Mouse (Mus musculus) ES-E14 (cell line): Measurements from ENCODE around the gene Tecpr1. TPM values are rescaled to one million over a fixed set of nuclear protein-coding genes. Genes with fewer than 3 reads are reported as not detected.
A peak's percentile ranks its signal among the peaks of the same experiment; 100 is the strongest.

Source experiments
- DNase-seq: peaks from one replicate; pipeline ENCODE4 v3.0.0-alpha.2; 2013; ENCODE audit warnings: low read depth, low spot score
- H3K27ac ChIP-seq: 2 replicates; pipeline ENCODE4 v1.5.1; 2012; ENCODE audit warnings: low read depth, mild to moderate bottlenecking, low read length, moderate library complexity, mixed read lengths; ENCODE audit not compliant: poor library complexity, insufficient read depth, severe bottlenecking
- H3K36me3 ChIP-seq: 2 replicates; pipeline ENCODE4 v1.6.1; 2012; ENCODE audit warnings: mild to moderate bottlenecking, low read length, moderate library complexity, mixed read lengths; ENCODE audit not compliant: control insufficient read depth, poor library complexity, insufficient read depth, severe bottlenecking
- H3K4me1 ChIP-seq, 2 experiments: fragments of 150-350 bp in 1 of 2; sonication (generic) in 1 of 2; 2 replicates each; pipeline ENCODE4 v1.6.1; 2012; ENCODE audit warnings: low read length in 2 of 2, mild to moderate bottlenecking in 1 of 2, mixed read lengths in 1 of 2; ENCODE audit not compliant: control insufficient read depth in 2 of 2, insufficient read depth in 2 of 2, poor library complexity in 1 of 2
- H3K4me3 ChIP-seq, 2 experiments: fragments of 150-350 bp in 1 of 2; sonication (generic) in 1 of 2; 2 replicates each; pipeline ENCODE4 v1.5.1; 2012; ENCODE audit warnings: low read length in 2 of 2, low read depth in 1 of 2, mild to moderate bottlenecking in 1 of 2, mixed read lengths in 1 of 2; ENCODE audit not compliant: insufficient read depth in 1 of 2, poor library complexity in 1 of 2, severe bottlenecking in 1 of 2
- H3K9ac ChIP-seq: 2 replicates; pipeline ENCODE4 v1.6.1; 2012; ENCODE audit warnings: low read depth, mild to moderate bottlenecking, low read length, mixed read lengths; ENCODE audit not compliant: poor library complexity, insufficient read depth, severe bottlenecking
- H3K9me3 ChIP-seq: fragments of 150-350 bp; sonication (generic); 2 replicates; pipeline ENCODE4 v1.6.1; 2012; ENCODE audit warnings: low read depth, mild to moderate bottlenecking, low read length; ENCODE audit not compliant: control insufficient read depth, insufficient read depth
- CHD2 ChIP-seq: IDR thresholded peaks from 2 replicates; pipeline ENCODE4 v1.6.1; 2014; ENCODE audit warnings: mild to moderate bottlenecking, low read depth, low read length, inconsistent platforms
- HCFC1 ChIP-seq: IDR thresholded peaks from 2 replicates; pipeline ENCODE4 v1.6.1; 2012; ENCODE audit warnings: low read length, inconsistent platforms, borderline replicate concordance; ENCODE audit not compliant: insufficient read depth
- MAFK ChIP-seq: IDR thresholded peaks from 2 replicates; pipeline ENCODE4 v1.6.1; 2014; ENCODE audit warnings: mild to moderate bottlenecking, low read depth, low read length, inconsistent platforms; ENCODE audit not compliant: insufficient read depth
- ZC3H11A ChIP-seq: IDR thresholded peaks from 2 replicates; pipeline ENCODE4 v1.6.1; 2012; ENCODE audit warnings: low read depth, mild to moderate bottlenecking, inconsistent platforms, low read length, borderline replicate concordance
- ZNF384 ChIP-seq: IDR thresholded peaks from 2 replicates; pipeline ENCODE4 v1.6.1; 2012; ENCODE audit warnings: low read depth, low read length, inconsistent platforms
- in situ Hi-C, 2 experiments: fragments of 600-800 bp; cut with MboI; formaldehyde crosslinking; loops; one replicate each; pipeline ENCODE4 v1.15.1; 2025; ENCODE audit warnings: low sequenced_read_pairs in 2 of 2, inconsistent platforms in 1 of 2; ENCODE audit not compliant: unreplicated experiment in 2 of 2
- total RNA-seq: library from RNA; depleted of rRNA; stranded (reverse); fragments of 300-350 nt; gene quantifications from 2 replicates; pipeline ENCODE4 v1.2.3, GENCODE M21; 2012

Gene Tecpr1
- total RNA-seq, 1 experiment: 18.3 TPM

DNA sequence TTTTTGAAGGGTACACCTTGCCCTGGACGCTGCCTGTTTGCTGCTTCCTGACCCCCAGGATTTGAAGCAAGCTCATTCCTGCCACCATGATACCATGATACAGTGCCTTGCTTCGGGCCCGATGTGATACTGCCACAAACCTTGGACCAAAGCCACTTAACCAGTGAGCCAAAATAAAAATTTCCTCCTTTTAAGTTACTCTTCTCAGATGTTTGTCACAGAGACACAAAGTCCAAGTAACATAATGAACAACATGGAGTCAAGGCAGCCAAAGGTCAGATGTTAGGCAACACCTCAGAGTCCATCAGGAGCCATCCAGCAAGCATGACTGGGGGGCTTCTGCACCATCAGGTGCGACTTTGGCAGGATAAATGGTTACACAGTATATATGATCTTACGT lies 9.1 kb upstream of the Tecpr1 start:
- in situ Hi-C loops: no loop called here
- no peak overlapping the region for H3K4me3 ChIP-seq

DNA sequence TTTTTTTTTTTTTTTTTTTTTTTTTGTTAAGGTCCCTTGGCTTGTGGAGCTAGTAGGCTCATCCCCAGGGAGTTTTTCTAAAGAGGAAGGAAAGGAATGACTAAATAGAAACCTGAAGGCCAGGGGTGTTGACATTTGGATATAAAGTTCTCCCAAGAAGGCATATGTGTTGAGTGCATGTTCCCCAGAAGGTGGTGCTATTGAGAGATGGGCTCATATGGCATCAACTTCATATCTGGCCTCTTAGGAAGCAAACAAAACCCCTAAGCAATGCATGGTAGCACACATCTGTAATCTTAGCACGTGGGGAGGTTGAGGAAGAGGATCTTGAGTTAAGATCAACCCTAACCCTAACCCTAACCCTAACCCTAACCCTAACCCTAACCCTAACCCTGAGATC lies 8.0 kb upstream of the Tecpr1 start:
- no peak for DNase-seq
- H3K4me3 ChIP-seq: no peak overlapping the region

More for the DNA sequence above, 9.1 kb upstream of the Tecpr1 start:
- Histone ChIP-seq H3K36me3 (no peaks in the 10 kb centered on the region), H3K9ac (no peak overlapping the region), H3K27ac (no peak overlapping the region), H3K4me1 (no peaks in the 10 kb centered on the region), H3K9me3 (no peaks in the 10 kb centered on the region)
- TF ChIP-seq CHD2 (no peak), ZC3H11A (no peak), MAFK (no peak), HCFC1 (no peak), ZNF384 (no peak)
- no peak for DNase-seq

DNA sequence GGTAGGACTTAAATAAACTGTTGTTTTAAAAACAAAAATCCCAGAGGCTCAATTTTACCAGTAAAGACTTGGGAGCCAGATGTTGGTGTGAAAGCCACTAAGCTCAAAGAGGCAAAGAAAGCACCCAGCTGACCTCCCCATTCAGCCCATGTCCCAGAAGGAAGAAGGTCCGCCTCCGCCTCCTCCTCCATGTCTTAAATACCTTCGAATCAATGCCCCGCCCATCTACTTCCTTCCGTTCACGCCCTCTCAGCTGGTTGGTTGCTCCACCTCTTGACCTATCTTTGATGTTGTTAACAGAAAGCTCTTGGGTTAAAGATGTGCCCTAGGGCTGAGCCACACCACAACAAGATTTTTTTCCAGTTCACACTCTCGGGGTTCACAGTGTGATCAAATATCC lies 6.8 kb upstream of the Tecpr1 start:
- no peak for TF ChIP-seq ZNF384
- no peak for TF ChIP-seq HCFC1
- no peak for TF ChIP-seq ZC3H11A
- no peak for TF ChIP-seq MAFK
- TF ChIP-seq CHD2: no peak
- Histone ChIP-seq H3K27ac (no peak overlapping the region), H3K4me3 (no peak overlapping the region), H3K9ac (no peak overlapping the region), H3K36me3 (no peaks in the 10 kb centered on the region), H3K9me3 (no peaks in the 10 kb centered on the region), H3K4me1 (no peaks in the 10 kb centered on the region)
- DNase-seq: no peak
- in situ Hi-C loops: no loop called here

More for the DNA sequence above, 8.0 kb upstream of the Tecpr1 start:
- in situ Hi-C loops: no loop called here
- H3K27ac ChIP-seq: no peak overlapping the region
- TF ChIP-seq HCFC1 (no peak), CHD2 (no peak), ZC3H11A (no peak), MAFK (no peak)
- H3K9ac ChIP-seq: no peak overlapping the region
- no peaks in the 10 kb centered on the region for H3K4me1 ChIP-seq
- no peaks in the 10 kb centered on the region for H3K36me3 ChIP-seq
- H3K9me3 ChIP-seq: no peaks in the 10 kb centered on the region

DNA sequence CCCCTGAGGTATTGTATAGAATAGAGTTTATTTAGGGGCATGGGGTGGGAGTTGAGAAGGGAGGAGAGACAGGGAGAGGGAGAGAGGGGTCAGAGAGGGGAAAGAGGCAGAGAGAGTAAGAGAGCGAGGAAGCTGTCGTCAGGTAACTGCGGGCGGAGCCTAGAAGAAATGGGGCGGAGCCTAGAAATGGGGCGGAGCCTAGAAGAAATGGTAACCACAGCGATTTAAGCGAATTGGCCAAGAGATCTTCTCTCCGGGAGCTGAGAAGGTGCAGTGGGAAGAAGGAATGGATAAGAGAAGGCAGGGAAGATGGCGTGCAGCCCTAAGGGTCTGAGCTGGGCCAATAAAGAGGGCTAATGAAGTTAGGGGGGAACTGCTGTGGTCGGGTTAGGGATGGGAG lies 2.8 kb upstream of the Tecpr1 start:
- Histone ChIP-seq H3K9me3 (no peaks in the 10 kb centered on the region), H3K9ac (peak overlapping the region; percentile 50; the same call in 1 of the 2 replicates), H3K4me3 (peak overlapping the region; percentile 59 to 72), H3K4me1 (peaks cover 0 to 4% of the 10 kb centered on the region in 2 experiments; a peak in 1 of 4 replicates), H3K36me3 (no peaks in the 10 kb centered on the region), H3K27ac (no peak overlapping the region)
- TF ChIP-seq MAFK (no peak), CHD2 (no peak), ZC3H11A (no peak), ZNF384 (no peak), HCFC1 (no peak)
- peak; percentile 57 for DNase-seq
- in situ Hi-C loops: no loop called here
